Mouse (Mus musculus): Measurements from ENCODE around the gene Vav3. TPM values are rescaled to one million over a fixed set of nuclear protein-coding genes. Genes with fewer than 3 reads are reported as not detected.

The Vav3 gene
- total RNA-seq, 2 experiments from 2014 or later = 2.9 to 4.6 TPM

- intact Hi-C loops (cut with DNase I; ENCODE audit: low total_unique reads) = no loop called here
Measured at GRCm38 (mm10) chr3:109636045-109636444, 295.6 kb downstream of the Vav3 start.

DNA sequence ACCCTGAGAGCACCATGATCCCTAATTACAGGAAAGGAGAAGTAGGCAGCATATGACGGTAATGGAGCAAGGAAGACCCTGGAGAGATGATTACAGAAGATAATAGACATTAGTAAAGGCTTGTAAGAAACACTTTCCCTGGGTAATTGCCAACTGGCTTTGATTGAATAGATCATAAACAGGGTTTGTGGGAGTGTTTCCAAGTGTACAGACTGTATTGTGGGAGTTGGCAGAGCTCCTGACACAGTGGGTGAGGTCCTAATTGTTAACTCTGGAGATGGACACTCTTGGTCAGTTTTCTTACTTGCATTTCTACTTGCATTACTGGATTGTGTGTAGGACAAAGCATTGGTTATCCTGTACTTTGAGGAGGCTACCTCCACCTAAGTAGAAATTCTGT is 298.9 kb downstream of the Vav3 start:
- no peak for DNase-seq
- intact Hi-C loops (cut with DNase I; ENCODE audit: low total_unique reads) = no loop called here

More at GRCm38 (mm10) chr3:109636045-109636444, 295.6 kb downstream of the Vav3 start:
- DNase-seq = no peak

GRCm38 (mm10) chr3:109640796-109641195 is 300.3 kb downstream of the Vav3 start:
- no peak for DNase-seq
- intact Hi-C loops (cut with DNase I; ENCODE audit: low total_unique reads) = no loop called here

DNA sequence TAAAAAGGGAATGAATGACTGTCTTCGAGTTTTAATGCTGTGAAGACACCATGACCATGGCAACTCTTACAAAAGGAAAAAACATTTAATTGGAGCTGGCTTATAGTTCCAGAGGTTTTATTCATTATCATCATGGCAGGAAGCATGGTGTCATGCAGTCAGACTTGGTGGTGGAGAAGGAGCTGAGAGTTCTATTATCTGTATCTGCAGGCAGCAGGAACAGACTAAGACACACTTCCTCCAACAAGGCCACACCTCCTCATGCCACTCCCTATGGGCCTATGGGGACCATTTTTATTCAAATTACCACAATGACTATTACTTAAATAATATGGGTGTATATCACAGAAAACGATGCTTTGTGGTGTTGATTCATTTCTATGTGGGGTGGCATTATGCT is 307.8 kb downstream of the Vav3 start:
- intact Hi-C loops (cut with DNase I; ENCODE audit: low total_unique reads) = no loop called here
- no peak for DNase-seq

DNA sequence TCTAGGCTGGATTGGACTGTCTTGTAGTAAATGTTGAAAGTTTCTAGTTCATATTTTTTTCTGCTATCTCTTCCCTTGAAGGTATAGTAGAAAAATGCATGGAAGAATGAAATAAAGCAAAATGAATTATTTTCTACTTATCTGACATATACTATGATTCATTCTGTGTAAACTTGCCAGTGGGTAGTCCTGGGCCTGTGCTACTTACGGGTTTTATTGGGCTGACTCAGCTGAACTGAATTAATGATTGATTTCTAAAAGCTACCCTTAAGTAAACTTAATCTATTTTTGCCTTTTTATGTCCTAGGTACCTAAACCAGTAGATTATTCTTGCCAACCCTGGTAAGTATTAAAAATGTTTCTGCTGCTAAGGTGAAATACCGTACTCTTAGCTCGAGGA is 311.0 kb downstream of the Vav3 start:
- no peak for DNase-seq
- intact Hi-C loops (cut with DNase I; ENCODE audit: low total_unique reads) = no loop called here

GRCm38 (mm10) chr3:109652860-109653631 is 312.6 kb downstream of the Vav3 start:
- no peak for DNase-seq
- intact Hi-C loops (cut with DNase I; ENCODE audit: low total_unique reads) = no loop called here

DNA sequence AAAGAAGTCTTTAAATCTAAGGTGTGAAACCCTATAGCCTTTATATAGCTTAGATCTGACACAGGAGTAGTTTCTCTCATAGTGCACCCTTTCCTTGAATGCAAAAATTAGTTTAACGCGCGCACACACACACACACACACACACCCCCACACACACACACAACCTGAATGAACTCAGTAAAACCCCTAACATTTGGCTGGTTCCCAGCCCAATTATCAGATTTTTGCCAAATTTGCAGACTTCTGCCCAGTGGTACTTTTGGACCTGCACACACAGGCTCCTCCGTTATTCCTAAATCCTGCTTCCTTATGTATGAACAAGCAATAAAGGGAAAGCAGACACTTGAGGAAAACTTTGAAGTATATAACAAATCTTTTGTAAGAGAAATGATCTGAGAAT is 313.9 kb downstream of the Vav3 start:
- DNase-seq = no peak
- intact Hi-C loops (cut with DNase I; ENCODE audit: low total_unique reads) = no loop called here

- intact Hi-C loops (cut with DNase I; ENCODE audit: low total_unique reads) = no loop called here
Measured at GRCm38 (mm10) chr3:109671716-109672115, 331.3 kb downstream of the Vav3 start.

DNA sequence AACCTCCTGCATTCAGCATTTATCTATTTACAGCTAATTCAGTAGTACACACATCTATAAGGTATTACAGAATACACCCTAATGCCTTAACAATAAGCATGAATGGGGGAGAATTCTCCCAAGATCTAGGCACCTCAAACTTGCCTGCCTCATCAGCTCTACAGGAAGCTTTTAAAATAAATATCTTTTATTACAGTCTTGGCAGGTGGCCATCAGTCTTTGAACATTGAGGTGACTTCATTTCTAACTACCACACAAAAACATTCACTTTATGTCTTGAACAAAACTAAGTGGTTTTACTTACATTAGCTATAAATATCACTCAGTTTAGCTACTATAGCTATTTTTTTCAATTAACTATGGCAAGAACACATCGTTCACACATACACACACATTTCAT is 332.5 kb downstream of the Vav3 start:
- intact Hi-C loops (cut with DNase I; ENCODE audit: low total_unique reads) = no loop called here
- DNase-seq = no peak

More at GRCm38 (mm10) chr3:109671716-109672115, 331.3 kb downstream of the Vav3 start:
- DNase-seq = no peak

DNA sequence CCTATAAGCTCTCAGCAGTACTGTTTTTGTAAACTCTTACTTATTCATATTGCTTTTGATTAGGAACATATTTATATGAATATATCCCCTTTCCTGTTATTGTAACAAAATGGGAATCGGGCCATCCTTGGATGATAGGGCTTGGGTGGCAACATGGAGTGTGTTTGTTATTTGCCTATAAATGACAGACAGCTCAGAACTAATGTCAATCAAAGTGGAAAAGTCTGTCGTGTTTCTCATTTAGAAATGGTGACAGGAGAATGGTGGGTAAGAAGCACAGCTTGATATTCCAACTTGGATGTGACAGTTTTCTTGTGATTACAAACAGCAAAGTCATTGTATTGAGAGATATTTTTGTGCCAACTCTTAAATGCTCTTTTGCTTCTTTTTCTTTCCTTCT is 339.8 kb downstream of the Vav3 start:
- intact Hi-C loops (cut with DNase I; ENCODE audit: low total_unique reads) = no loop called here
- DNase-seq = no peak

DNA sequence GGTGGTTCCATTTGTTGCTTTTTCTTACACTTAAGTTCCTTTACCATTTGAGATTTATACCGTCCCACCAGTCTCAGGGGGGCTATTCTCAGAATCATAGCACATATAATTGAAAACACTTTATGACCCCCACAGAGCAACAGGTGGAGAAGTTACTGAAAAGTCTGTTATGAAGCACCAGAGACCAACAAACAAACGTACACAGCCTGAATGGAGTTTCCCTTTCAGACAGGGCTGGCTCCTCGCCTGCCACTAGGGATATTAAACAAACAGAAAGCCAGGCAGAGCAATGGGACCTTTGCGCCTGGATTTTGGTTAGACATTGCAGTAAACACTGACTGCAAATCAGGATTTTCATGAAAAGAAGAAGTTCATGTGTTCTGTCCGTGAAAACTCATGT is 341.4 kb downstream of the Vav3 start:
- intact Hi-C loops (cut with DNase I; ENCODE audit: low total_unique reads) = no loop called here
- no peak for DNase-seq

- intact Hi-C loops (cut with DNase I; ENCODE audit: low total_unique reads) = no loop called here
- DNase-seq = peak; percentile 28
Measured at GRCm38 (mm10) chr3:109683608-109684295, 343.3 kb downstream of the Vav3 start.

- DNase-seq = no peak
- intact Hi-C loops (cut with DNase I; ENCODE audit: low total_unique reads) = no loop called here
Measured at GRCm38 (mm10) chr3:109690566-109690965, 350.1 kb downstream of the Vav3 start.

GRCm38 (mm10) chr3:109692613-109693012 is 352.2 kb downstream of the Vav3 start:
- no peak for DNase-seq
- intact Hi-C loops (cut with DNase I; ENCODE audit: low total_unique reads) = no loop called here

DNA sequence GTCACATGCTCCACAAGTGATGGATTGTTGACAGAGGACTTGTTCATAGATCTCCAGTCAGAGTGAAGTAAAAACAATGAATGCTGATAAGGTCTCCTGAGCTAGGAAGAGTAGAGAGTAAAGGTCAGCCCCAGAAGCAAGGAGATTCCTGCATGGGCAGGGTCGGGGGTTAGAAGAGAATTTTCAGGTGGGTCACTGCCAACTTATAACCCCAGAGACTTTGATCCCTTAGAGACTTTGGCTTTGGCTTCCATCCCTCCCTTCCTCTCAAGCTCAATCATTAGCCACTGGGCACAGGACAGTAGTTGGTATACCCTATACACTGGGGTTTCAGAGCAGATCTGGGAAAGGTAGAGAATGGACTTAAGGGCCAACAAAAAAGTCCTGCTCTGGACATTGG is 360.8 kb downstream of the Vav3 start:
- intact Hi-C loops (cut with DNase I; ENCODE audit: low total_unique reads) = no loop called here
- no peak for DNase-seq

GRCm38 (mm10) chr3:109707786-109708460 is 367.5 kb downstream of the Vav3 start:
- intact Hi-C loops (cut with DNase I; ENCODE audit: low total_unique reads) = no loop called here
- DNase-seq = no peak

DNA sequence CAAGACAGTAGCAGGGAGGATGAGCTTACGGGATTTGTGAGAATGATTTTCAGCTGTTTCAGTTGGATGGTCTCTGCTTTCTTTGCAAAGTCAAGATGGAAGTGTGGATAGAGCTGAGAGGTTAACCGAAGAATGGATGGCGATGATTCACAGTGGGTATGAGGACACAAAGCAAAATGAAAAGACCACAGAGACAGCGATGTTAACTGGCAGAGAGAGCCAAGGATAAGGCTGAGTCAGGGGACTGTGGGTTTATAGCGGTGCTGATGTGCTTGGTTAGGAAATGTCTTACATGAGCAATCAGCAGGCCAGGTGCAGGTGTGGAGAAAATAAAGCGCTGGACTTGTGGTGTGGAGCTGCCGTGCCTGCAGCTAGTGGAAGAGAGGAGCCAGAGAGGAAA is 371.3 kb downstream of the Vav3 start:
- intact Hi-C loops (cut with DNase I; ENCODE audit: low total_unique reads) = no loop called here

GRCm38 (mm10) chr3:109714476-109714875 is 374.0 kb downstream of the Vav3 start:
- intact Hi-C loops (cut with DNase I; ENCODE audit: low total_unique reads) = no loop called here
- no peak for DNase-seq

More for the DNA sequence above, 371.3 kb downstream of the Vav3 start:
- DNase-seq = no peak

- no peak for DNase-seq
- intact Hi-C loops (cut with DNase I; ENCODE audit: low total_unique reads) = no loop called here
Measured at GRCm38 (mm10) chr3:109721753-109722152, 381.3 kb downstream of the Vav3 start.

- no peak for DNase-seq
- intact Hi-C loops (cut with DNase I; ENCODE audit: low total_unique reads) = no loop called here
Measured at GRCm38 (mm10) chr3:109726776-109727175, 386.3 kb downstream of the Vav3 start.
